Mouse (Mus musculus): Measurements from ENCODE around the gene Col27a1.

DNA sequence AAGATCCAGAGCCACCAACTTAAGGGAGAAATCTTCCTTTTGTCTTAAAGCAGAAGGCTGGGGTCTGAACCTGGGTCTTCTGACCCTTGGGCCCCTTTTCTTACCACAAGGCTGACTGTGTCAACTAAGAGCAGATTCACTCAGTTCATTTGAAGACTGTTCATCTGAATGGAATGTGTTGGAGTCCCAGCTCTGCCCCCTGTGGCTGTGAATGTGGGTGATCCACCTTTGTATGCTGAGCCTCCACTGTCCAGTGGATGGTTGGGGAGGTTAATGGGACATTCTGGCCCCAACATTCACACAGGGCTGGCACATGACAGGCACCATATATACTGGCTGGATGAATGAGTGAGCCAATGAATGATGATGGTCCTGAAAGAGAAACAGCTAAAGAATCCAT lies 34.2 kb downstream of the Col27a1 start:
- no peak for TF ChIP-seq EP300 (IDR thresholded peaks at IDR 0.05; ENCODE audit: insufficient read depth, low read depth, low read length)
- TF ChIP-seq POLR2A (IDR thresholded peaks at IDR 0.05; ENCODE audit: insufficient read depth, low read depth, low read length) = no peak
